Mouse (Mus musculus) spleen, postnatal 36 days (tissue): Measurements from ENCODE around the gene Lipt2.

ENCODE experiments used
- DNase-seq, 2 experiments: peaks; one replicate each; pipeline ENCODE4 v3.0.0; 2022; ENCODE audit warnings: low spot score in 2 of 2, mixed read lengths in 1 of 2

Lipt2 gene

DNA sequence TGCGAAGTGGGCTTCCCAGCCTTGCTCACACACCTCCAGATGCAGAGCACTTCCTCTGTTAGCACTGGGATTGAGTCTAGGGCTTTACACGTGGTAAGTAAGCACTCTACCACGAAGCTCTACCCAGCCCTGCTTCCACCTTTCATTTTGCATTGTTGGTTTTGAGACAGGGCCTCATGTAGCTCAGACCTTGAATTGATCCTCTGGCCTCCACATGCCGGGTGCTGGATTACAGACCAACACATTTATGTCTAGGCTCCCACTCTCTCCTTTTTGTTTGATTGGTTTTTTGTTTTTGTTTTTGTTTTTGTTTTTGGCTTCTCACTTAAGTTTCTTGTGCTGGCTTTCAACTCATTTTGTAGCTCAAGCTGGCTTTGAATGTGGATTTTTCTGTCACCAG, 11.7 kb downstream of the Lipt2 start:
- DNase-seq = no peak

DNA sequence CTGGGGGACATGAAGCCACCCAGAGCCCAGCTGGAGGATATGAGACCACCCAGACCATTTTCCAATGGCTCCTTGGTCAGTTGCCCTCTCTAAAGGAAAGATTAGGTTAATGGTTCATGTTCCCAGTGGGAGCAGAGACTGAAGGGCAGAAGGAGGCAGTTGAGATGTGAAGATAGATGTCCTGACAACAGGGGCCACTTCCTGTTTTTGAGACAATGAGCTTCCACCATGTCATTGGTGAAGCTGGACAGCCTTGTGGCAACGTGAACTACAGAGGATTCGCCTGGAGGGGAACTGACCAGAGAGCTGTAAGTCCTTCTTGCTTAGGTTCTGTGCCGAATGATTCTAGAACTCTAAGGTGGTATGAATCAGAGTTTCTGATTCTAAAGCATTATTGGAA, 17.2 kb downstream of the Lipt2 start, which contains the start of gene Kcne3:
Kcne3 (plus strand) TSS at position 234 of the 400 bp plus-strand sequence.
- DNase-seq = no peak

DNA sequence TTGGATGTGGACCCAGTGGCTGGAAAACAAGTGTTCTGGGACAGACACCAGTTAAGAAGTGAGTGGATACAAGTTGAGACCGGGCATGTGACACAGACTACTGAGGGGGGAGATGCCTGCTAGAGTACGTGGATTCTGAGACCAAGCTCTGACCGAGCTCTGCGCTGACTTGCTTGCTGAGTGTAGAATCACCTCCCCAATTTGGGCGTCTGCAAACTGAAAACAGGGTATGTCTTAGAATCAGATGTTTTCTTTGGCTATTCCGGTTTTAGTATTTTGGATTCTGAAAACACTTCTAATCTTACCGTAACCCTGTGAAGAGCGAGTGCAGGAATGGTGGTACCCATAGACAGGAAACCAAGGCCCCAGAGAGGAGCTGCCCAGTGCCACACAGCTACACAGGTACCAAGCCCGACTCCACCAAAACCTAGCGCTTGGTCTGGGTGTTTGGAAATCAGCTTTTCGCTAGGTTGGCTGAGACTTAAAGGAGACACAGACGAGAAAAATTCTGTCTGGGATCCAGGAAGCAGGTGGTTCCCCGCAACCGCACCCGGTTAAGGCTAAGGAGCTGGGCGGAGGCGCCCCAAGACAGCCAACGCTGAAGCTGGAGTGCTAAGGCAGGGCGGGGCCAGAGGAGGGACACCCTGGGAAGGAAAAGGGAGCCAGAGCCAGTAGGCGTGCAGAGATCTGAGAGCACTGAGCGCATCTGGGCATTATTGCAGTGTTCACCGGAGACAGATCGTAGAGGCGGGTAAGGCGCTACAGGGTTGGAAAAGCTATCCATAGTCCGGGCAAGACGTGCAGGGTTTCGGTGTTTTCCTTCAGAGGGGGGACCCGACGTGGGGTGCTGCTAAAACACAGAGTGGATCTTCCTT, 19.2 kb downstream of the Lipt2 start:
- peak; percentile 10 to 17 for DNase-seq

DNA sequence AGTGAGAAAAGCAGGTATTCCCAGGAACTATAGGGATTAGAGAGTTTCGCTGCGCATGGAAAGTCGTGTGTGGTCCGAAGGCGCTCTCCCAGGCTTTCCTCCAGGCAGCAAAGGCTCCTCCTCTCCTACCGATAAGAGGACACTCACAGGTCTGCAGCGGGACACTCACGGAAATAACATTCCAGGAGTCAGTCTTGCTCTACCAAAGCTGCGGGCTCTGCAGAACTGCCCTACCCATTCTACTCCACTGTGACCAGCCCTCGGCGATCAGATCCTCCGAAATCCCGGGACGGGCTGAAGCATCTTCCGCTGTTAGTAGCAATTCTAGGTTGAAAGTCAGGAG, 19.8 kb downstream of the Lipt2 start:
- DNase-seq = no peak

DNA sequence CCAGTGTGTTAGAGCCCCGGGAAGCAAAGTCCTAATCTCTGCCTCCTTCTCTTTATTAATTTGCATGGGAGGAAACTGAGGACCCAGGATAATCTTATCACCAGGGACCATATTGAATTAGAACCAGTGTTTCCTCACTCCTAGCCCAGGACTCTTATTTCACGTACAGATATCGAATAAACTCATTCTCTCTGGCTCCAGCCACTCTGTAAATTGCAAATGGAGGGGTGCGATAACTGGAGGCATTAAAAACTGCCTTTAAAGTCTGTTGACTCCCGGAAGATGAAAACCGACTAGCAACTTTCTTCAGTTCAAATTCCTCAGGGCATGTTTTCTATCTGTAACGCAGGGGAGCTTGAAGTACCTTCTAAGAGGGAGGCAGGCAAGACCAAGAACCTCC, 20.3 kb downstream of the Lipt2 start:
- DNase-seq = no peak

DNA sequence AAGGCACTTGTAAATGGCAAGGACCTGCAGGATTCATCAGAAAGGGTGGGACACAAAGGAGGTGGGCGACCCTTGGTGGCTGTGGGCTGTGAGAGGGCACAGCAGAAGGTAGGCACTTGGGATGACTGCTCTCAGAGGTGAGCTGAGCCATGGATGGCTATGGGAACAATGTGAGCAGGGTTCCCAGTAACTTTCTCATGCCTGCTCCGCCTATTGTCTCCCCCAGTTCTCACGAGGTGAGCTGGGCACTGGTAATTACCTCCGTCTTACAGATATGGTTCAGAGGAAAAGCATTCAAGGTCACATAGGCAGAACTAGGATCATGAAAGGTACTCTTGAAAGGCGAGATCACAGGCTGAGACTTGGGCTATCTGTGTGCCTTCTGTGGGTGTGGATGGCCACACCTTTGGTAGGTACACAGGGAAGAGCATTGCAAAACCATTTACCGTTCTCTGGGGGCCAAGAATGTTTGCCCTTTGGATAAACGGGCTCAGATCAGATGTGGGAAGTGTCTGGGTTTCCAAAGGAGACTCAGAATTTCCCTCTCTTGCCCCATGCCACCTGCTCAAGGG, 20.8 kb downstream of the Lipt2 start:
- no peak for DNase-seq

DNA sequence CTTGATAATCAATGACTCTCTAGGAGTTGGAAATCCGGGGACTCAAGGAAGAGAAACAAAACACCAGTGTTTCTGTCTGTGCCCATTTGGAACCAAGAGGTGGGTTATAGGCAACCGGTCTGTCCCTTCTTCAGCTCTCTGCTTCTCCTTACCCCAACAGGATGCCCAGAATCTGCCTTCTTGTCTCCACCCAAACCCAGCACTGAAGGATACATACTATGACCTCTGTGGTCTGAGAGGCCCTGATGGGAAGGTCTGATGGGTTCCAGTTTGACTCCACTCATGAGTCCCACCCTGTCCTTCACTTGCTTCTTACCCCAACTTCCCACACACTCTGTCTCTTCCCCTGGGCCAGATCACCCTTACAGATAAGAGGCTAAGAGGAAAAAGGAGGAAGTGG, 22.1 kb downstream of the Lipt2 start:
- DNase-seq = no peak

DNA sequence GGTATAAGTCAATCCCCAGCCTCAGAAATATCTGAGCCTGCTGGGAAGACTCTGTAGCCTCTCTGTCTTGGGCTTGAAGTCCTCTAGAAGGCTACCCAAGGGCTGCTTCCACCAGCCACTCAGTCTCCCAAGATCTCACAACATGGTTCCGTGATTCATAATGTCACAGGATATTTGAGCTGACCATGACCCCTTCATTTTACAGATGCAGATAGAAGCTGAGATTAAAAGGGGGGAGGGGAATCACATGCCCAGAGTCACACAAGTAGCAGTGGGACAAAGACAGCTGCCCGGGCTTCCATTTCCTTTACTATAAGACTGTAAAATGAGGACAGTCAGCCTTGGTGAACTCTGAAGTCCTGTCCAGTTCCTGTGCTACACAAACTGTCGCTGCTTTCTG, 22.5 kb downstream of the Lipt2 start:
- no peak for DNase-seq

DNA sequence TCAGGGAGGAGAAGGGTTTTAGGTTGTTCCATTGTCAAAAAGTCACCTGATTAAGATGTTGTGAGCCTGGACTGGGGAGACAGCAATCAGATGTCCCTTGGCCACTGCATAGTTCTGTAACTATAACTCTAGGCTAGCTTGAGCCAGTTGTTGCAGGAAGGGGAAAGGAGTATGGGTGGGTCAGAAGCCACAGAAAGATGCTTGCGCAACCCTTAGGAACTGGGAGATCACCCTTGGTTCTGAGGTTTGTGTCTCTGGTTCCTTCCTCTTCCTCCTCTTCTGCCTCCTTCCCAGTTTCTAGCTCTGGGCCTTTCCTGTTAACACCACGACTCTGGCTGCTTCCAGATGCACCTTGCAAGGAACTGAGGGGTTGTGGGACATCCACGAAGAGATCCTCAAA, 23.3 kb downstream of the Lipt2 start:
- DNase-seq = peak; percentile 2 to 22

DNA sequence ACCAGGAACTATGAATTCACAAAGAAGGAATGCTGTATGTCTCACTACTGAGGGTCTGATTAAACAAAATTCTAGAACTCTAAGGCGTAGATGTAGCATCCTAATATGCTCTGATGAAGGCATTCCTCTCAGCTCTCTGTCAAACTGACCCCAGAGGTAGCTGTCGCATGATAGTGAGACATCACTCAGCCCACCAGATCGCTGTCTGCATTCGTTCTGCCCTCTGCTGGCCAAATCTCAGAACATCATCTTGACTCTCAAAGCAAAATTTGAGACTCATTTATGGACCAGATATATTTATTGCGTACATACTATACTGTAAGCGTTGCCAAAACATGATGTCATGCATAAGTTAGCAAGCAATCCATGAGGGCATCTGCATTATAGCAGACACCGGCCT, 28.5 kb downstream of the Lipt2 start:
- DNase-seq = peak in 1 of 2 experiments; percentile 13

DNA sequence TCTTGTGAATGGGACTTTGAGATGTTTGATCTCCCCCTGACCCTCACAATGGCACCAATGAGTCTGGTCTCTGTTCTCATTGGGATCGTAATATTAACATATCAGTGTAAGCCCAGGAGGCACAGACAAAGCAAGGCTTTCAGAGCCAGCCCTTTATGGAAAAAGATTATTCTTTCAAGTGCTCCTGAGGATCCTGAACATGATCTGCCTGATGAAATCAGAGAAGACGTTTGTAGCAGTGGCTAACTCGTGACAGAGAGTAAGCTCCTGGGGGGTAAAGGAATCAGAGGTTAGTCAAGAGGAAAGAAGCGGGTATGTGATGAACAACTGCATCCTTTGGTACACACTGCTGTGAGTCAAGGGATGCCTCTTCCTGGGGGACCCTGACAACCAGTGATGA, 31.1 kb downstream of the Lipt2 start:
- DNase-seq = no peak

DNA sequence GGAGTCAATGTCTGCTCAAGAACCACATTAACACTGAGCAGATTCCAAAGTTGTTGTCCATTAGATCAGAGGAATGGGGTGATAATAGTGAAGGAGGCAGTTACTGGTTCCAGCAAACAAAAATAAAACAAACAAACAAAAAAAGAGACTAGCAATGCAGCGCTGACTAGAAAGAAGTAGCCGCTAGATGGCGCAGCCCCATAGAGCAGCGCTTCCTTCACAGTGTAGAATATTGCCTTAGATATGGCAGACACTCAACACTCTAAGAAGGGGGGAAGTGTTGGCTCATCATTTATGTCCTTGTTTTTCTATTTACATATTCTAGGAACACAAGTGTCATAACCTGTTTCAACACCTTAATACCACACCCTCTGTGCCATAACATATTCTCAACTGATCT, 31.7 kb downstream of the Lipt2 start:
- peak; percentile 37 to 43 for DNase-seq

DNA sequence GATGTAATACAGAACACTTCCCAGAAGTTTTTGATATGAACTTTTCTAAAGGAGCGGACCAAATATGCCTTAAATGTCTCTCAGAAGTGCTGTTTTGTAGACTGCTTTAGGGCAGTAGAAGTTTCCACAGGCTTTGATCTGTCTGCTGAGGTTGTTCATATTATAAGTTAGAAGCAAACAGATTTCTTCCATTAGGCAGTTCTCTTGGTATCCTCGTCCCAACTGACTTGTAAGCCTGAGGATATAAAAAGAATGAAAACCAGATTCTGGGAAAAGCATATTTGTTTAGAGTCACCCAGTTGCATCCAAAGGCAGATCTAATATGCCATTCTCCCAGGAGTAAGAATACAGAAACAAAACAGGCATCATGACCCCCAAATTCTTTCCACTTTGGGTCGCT, 42.1 kb downstream of the Lipt2 start:
- DNase-seq = no peak

DNA sequence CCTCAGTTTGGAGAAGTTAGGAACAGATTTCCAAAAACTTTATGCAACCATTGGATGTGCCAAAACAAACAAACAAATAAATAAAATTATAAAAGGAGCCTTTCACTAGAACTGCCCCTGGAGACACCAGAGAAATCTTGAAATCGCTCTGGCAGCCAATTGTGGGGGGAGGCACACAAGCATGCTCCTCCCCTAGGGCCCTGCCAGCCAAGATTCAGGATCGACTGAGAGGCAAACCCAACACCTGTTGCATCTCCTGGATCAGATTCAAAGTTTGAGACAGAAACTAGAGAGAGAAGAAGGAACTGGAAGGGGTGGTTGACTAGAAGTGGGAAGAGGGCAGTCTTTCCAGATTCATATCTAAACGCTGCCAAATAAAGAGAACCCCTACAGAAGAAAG, 44.5 kb downstream of the Lipt2 start:
- no peak for DNase-seq

DNA sequence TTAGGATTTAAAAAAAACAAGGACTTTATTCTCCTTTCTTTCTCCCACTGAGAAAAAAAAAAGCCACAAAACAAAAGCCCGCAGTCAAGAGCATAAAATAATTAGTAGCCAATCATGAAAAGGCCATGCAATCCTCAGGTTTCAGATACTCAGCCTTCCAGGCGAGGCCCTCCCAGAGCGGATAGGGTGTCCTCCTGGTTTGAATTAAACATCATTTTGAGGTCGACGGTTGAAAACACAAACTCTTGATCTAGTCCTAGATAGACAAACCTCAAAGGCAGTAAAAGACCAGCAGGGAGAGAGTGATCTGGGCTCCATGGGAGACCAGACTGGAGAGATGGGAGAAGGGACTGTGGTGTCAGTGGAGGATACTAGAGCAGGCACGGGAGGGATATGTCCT, 45.8 kb downstream of the Lipt2 start:
- DNase-seq = no peak

DNA sequence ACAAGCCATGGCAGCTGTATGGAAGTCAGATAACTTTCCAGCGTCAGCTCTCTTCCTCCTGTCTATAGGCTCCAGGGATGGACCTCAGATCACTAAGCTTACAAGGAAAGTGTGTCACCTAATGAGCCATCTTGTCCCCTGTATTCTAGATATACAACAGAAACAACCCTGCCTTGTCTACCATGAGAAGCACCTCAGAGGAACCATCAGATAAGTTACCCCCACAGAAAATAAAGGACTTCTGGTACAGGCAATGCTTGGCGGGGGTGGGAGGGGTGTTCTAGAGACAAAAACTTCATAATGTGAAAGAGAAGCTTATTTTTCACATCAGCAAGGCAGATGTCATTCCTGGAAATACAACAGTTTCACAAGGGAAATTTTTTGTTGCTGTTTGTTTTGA, 47.1 kb downstream of the Lipt2 start:
- DNase-seq = no peak

DNA sequence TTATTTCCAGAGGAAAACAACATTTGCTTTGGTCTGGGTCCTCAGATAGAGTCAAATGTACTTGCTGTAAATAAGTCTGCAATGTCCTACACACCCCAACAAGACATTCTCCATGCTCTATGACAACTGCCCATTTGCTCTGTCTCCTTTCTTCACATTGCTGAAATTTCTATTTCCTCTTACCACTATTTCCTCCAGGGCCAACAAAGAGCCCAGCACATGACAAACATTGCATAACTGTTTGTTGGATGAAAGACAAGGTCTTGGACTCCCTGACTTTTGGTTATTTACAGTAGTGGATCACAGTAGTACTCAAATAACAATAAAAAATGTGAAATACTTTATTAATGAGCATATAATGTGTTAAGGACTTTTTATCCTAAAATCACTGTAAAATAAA, 48.8 kb downstream of the Lipt2 start:
- no peak for DNase-seq
